Mouse (Mus musculus) thymus, postnatal 4 days (tissue): ENCODE data around the gene Cpne6.
A peak's percentile ranks its signal among the peaks of the same experiment; 100 is the strongest.

Experiments used
- DNase-seq: peaks from one replicate; pipeline ENCODE4 v3.0.0; 2021

The Cpne6 gene

GRCm38 (mm10) chr14:55557003-55557402, 46.8 kb downstream of the Cpne6 start:
- DNase-seq = peak; percentile 81

- DNase-seq = no peak
Measured at GRCm38 (mm10) chr14:55557587-55557986, 47.3 kb downstream of the Cpne6 start.

GRCm38 (mm10) chr14:55558740-55559448, 48.6 kb downstream of the Cpne6 start:
- no peak for DNase-seq

GRCm38 (mm10) chr14:55559799-55560201, 49.6 kb downstream of the Cpne6 start, which contains the start of gene Dcaf11:
TSS of gene Dcaf11 (plus strand) at chr14:55560006.
- peak; percentile 90 for DNase-seq

- peak; percentile 97 for DNase-seq
Measured at GRCm38 (mm10) chr14:55560202-55561073, 50.2 kb downstream of the Cpne6 start, which contains the start of gene A730061H03Rik. TSS of gene A730061H03Rik (minus strand) at chr14:55560406.

- no peak for DNase-seq
Measured at GRCm38 (mm10) chr14:55561860-55562259, 51.6 kb downstream of the Cpne6 start.

GRCm38 (mm10) chr14:55563249-55563648, 53.0 kb downstream of the Cpne6 start:
- DNase-seq = no peak

GRCm38 (mm10) chr14:55565748-55566147, 55.5 kb downstream of the Cpne6 start:
- no peak for DNase-seq
